27 mouse cellular contexts compared by ENCODE assay signal in the genomic region with DNA sequence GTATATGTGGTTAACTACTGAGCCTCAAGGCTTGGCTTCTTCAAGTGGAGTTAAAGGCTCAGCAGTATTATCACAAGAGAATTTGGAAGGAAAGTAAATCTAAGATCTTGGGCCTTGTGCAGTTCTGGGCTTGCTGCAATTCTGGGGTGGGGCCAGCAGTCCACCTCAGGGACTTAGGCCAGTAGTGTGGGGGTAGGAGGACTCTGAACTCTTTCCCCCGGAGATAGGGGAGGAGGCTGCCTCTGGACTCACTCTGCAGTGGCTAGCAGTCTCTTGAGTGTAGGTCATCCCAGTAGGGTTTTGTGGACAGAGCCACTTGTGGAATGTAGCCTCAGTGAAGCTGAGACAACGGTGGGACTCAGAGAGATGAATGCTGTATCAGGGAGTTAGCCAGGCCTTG. TPM values are rescaled to one million over a fixed set of nuclear protein-coding genes. Genes with fewer than 3 reads are reported as not detected.
DNase-seq lines count a peak whose midpoint lies in the region; ATAC-seq and TF ChIP-seq lines count a peak whose summit lies in the region.
"Had no signal": no experiment of that assay in that cellular context is flagged by ENCODE, and none has a peak within 500 bp of the region (broad histone marks: within the 10 kb centered on the region; RNA-seq: fewer than 3 reads in every experiment).

No protein-coding gene starts in this region.

- H3K4me3 ChIP-seq in kidney, adult 2 months (ENCODE audit: insufficient read depth, low read depth, low read length): no peak overlapping the region
- H3K4me3 ChIP-seq in kidney, embryonic 15.5 days (replicated peaks): no peak overlapping the region
- H3K4me3 ChIP-seq in liver, embryonic 14.5 days (ENCODE audit: insufficient read depth in 1 of 2, low read depth in 2 of 2, low read length in 2 of 2): no peak overlapping the region
- H3K4me3 ChIP-seq in liver, postnatal 0 days (ENCODE audit: low read depth, low read length): no peak overlapping the region
- H3K4me3 ChIP-seq: embryonic facial prominence, embryonic 12.5 days; forebrain, embryonic 15.5 days; heart, embryonic 13.5 days had no signal

- TF ChIP-seq CTCF in kidney, adult 2 months (conservative IDR thresholded peaks at IDR 0.05; ENCODE audit: insufficient read depth, insufficient read length, low read depth, low read length): no peak
- TF ChIP-seq CTCF in liver, embryonic 14.5 days (IDR thresholded peaks at IDR 0.05; ENCODE audit: low read depth): no peak
- TF ChIP-seq CTCF in liver, postnatal 0 days (IDR thresholded peaks at IDR 0.05; ENCODE audit: low read depth): no peak

- H3K9ac ChIP-seq in kidney, embryonic 15.5 days: no peak overlapping the region
- no peak overlapping the region for H3K9ac ChIP-seq in liver, embryonic 14.5 days (replicated peaks)
- H3K9ac ChIP-seq in liver, postnatal 0 days (replicated peaks): no peak overlapping the region
- H3K9ac ChIP-seq: embryonic facial prominence, embryonic 12.5 days; forebrain, embryonic 15.5 days; heart, embryonic 13.5 days had no signal

- WGBS in kidney, adult 2 months: 54% methylated on average over 2 of the region's 2 CpGs
- 86% methylated on average over 2 of the region's 2 CpGs for WGBS in kidney, embryonic 15.5 days
- WGBS in liver, embryonic 14.5 days (ENCODE audit: insufficient replicate concordance): 81% methylated on average over 2 of the region's 2 CpGs
- 59% methylated on average over 2 of the region's 2 CpGs for WGBS in liver, postnatal 0 days (ENCODE audit: insufficient replicate concordance)

- H3K9me3 ChIP-seq in kidney, embryonic 15.5 days (replicated peaks): no peaks in the 10 kb centered on the region
- H3K9me3 ChIP-seq in liver, embryonic 14.5 days (ENCODE audit: control insufficient read depth, low read length): no peaks in the 10 kb centered on the region
- no peaks in the 10 kb centered on the region for H3K9me3 ChIP-seq in liver, postnatal 0 days (ENCODE audit: low read length)
- H3K9me3 ChIP-seq: embryonic facial prominence, embryonic 12.5 days; forebrain, embryonic 15.5 days; G1E; heart, embryonic 13.5 days had no signal

- TF ChIP-seq EP300 in liver, embryonic 14.5 days (IDR thresholded peaks at IDR 0.05; ENCODE audit: low read depth): no peak
- no peak for TF ChIP-seq EP300 in liver, postnatal 0 days (IDR thresholded peaks at IDR 0.05; ENCODE audit: low read depth)

- no peak for ATAC-seq in kidney, embryonic 15.5 days (replicated peaks; ENCODE audit: low FRiP score)
- no peak for ATAC-seq in liver, embryonic 14.5 days (ENCODE audit: insufficient read depth)
- no peak for ATAC-seq in liver, postnatal 0 days
- ATAC-seq: CD4-positive, CD25-positive, alpha-beta regulatory T cell, adult 4 months; forebrain, embryonic 15.5 days had no signal

- no peaks in the 10 kb centered on the region for H3K27me3 ChIP-seq in kidney, adult 2 months (replicated peaks; ENCODE audit: control insufficient read depth, insufficient read depth, low read length)
- H3K27me3 ChIP-seq in kidney, embryonic 15.5 days: no peaks in the 10 kb centered on the region
- no peaks in the 10 kb centered on the region for H3K27me3 ChIP-seq in liver, embryonic 14.5 days (ENCODE audit: control insufficient read depth, insufficient read depth, low read length)
- no peaks in the 10 kb centered on the region for H3K27me3 ChIP-seq in liver, postnatal 0 days (ENCODE audit: insufficient read depth, low read length)
- H3K27me3 ChIP-seq: embryonic facial prominence, embryonic 12.5 days; forebrain, embryonic 15.5 days had no signal

- DNase-seq in adrenal gland, postnatal 10 days: peak; percentile 49
- no peak for DNase-seq in adrenal gland, postnatal 25 days
- peak; percentile 48 for DNase-seq in kidney, adult 2 months
- no peak for DNase-seq in liver, embryonic 14.5 days (ENCODE audit: low read depth in 3 of 3, low spot score in 3 of 3)
- no peak for DNase-seq in liver, postnatal 0 days
- peak; percentile 82 for DNase-seq in yolk sac, embryonic 10.5 days (ENCODE audit: low spot score)
- no peak for DNase-seq in spleen, adult 12 weeks (ENCODE audit: low spot score)
- DNase-seq: B cell, adult 2 months; cerebellum, adult 11-12 months; cerebellum, adult 9-10 months; cerebellum, postnatal 25 days; gastrocnemius, postnatal 36 days; heart, adult 11 months; heart, postnatal 36 days had no signal

- H3K27ac ChIP-seq in kidney, adult 2 months (ENCODE audit: insufficient read depth, low read depth, low read length): no peak overlapping the region
- H3K27ac ChIP-seq in kidney, embryonic 15.5 days: no peak overlapping the region
- H3K27ac ChIP-seq in liver, embryonic 14.5 days: peak overlapping the region; percentile 40
- no peak overlapping the region for H3K27ac ChIP-seq in liver, postnatal 0 days (ENCODE audit: low read depth)
- H3K27ac ChIP-seq: embryonic facial prominence, embryonic 12.5 days; forebrain, embryonic 15.5 days; heart, embryonic 13.5 days had no signal

- TF ChIP-seq POLR2A in kidney, adult 2 months (IDR thresholded peaks at IDR 0.05; ENCODE audit: low read depth, low read length): no peak

- peaks cover 5% of the 10 kb centered on the region; the same call in 1 of the 2 replicates for H3K4me1 ChIP-seq in kidney, adult 2 months (ENCODE audit: control insufficient read depth, insufficient read depth, low read length)
- H3K4me1 ChIP-seq in kidney, embryonic 15.5 days: peaks cover 23% of the 10 kb centered on the region
- peaks cover 31 to 39% of the 10 kb centered on the region in 2 experiments for H3K4me1 ChIP-seq in liver, embryonic 14.5 days (replicated peaks; ENCODE audit: control insufficient read depth in 2 of 2, insufficient read depth in 2 of 2, low read length in 1 of 2)
- H3K4me1 ChIP-seq in liver, postnatal 0 days (ENCODE audit: insufficient read depth): peaks cover 24% of the 10 kb centered on the region

- H3K36me3 ChIP-seq in kidney, adult 2 months (ENCODE audit: control insufficient read depth, insufficient read depth, low read length): no peaks in the 10 kb centered on the region
- peaks cover 75% of the 10 kb centered on the region for H3K36me3 ChIP-seq in kidney, embryonic 15.5 days
- no peaks in the 10 kb centered on the region for H3K36me3 ChIP-seq in liver, embryonic 14.5 days (replicated peaks; ENCODE audit: control insufficient read depth, insufficient read depth, low read depth)
- 0 out of 2 replicates have a peak, but pooled peaks cover 4% of the 10 kb centered on the region for H3K36me3 ChIP-seq in liver, postnatal 0 days (replicated peaks; ENCODE audit: insufficient read depth, low read length)

- H3K4me2 ChIP-seq in kidney, embryonic 15.5 days: no peak overlapping the region
- H3K4me2 ChIP-seq in liver, embryonic 14.5 days (ENCODE audit: low read depth): no peak overlapping the region
- no peak overlapping the region for H3K4me2 ChIP-seq in liver, postnatal 0 days (ENCODE audit: low read depth, low read length)
- H3K4me2 ChIP-seq: embryonic facial prominence, embryonic 12.5 days; forebrain, embryonic 15.5 days; heart, embryonic 13.5 days had no signal

RNA-seq across cellular contexts. Expression of a gene that starts 3.9 kb away (rescaled TPM):
- 10 to 100 TPM; 31.5 to 32.0 TPM for total RNA-seq in adrenal gland, postnatal 10 days (2021)
- 31.5 and 37.2 TPM in 2 replicates for total RNA-seq in adrenal gland, postnatal 25 days (2021)
- 28.2 and 34.6 TPM in 2 replicates for polyA plus RNA-seq in kidney, adult 2 months (2012; rRNA removed)
- polyA plus RNA-seq in kidney, embryonic 15.5 days (2015; fragmentation: Nextera tagmentation; extraction: Ambion mirVana): 25.1 and 26.7 TPM in 2 replicates
- 6.9 and 7.2 TPM in 2 replicates for polyA plus RNA-seq in liver, embryonic 14.5 days (2012; rRNA removed)
- 3.9 and 4.9 TPM in 2 replicates for polyA plus RNA-seq in liver, embryonic 14.5 days (2014; fragmentation: Nextera tagmentation; extraction: Ambion mirVana)
- polyA plus RNA-seq in liver, postnatal 0 days (2015; fragmentation: Nextera tagmentation; extraction: Ambion mirVana): 19.2 and 21.1 TPM in 2 replicates

RNA-seq across cellular contexts. Expression of a gene that starts 10.7 kb away (rescaled TPM):
- total RNA-seq in adrenal gland, postnatal 10 days (2021): 10 to 100 TPM; 35.9 to 46.6 TPM
- total RNA-seq in adrenal gland, postnatal 25 days (2021): 36.9 and 49.8 TPM in 2 replicates
- polyA plus RNA-seq in kidney, adult 2 months (2012; rRNA removed): 8.8 and 10.9 TPM in 2 replicates
- 23.2 and 25.9 TPM in 2 replicates for polyA plus RNA-seq in kidney, embryonic 15.5 days (2015; fragmentation: Nextera tagmentation; extraction: Ambion mirVana)
- 5.7 TPM in 2 replicates for polyA plus RNA-seq in liver, embryonic 14.5 days (2012; rRNA removed)
- 10.5 and 12.3 TPM in 2 replicates for polyA plus RNA-seq in liver, embryonic 14.5 days (2014; fragmentation: Nextera tagmentation; extraction: Ambion mirVana)
- 5.5 and 7.3 TPM in 2 replicates for polyA plus RNA-seq in liver, postnatal 0 days (2015; fragmentation: Nextera tagmentation; extraction: Ambion mirVana)

RNA-seq across cellular contexts. Expression of a gene that starts 19.7 kb away (rescaled TPM):
- 1 to 10 TPM; 4.7 to 5.6 TPM for total RNA-seq in adrenal gland, postnatal 10 days (2021)
- 4.4 and 6.9 TPM in 2 replicates for total RNA-seq in adrenal gland, postnatal 25 days (2021)
- polyA plus RNA-seq in kidney, adult 2 months (2012; rRNA removed): not detected in 2 replicates
- polyA plus RNA-seq in kidney, embryonic 15.5 days (2015; fragmentation: Nextera tagmentation; extraction: Ambion mirVana): not detected in 2 replicates
- polyA plus RNA-seq in liver, embryonic 14.5 days (2012; rRNA removed): 1.2 TPM in 1 of 2 replicates, not detected in the other
- polyA plus RNA-seq in liver, embryonic 14.5 days (2014; fragmentation: Nextera tagmentation; extraction: Ambion mirVana): not detected in 2 replicates
- polyA plus RNA-seq in liver, postnatal 0 days (2015; fragmentation: Nextera tagmentation; extraction: Ambion mirVana): 0.26 TPM in 1 of 2 replicates, not detected in the other
- polyA plus RNA-seq: brain, embryonic 14.5 days; cortical plate, adult 2 months; embryonic facial prominence, embryonic 12.5 days; forebrain, embryonic 11.5 days; forebrain, embryonic 15.5 days; heart, embryonic 13.5 days; heart, postnatal 0 days; hindbrain, embryonic 11.5 days had no signal

RNA-seq across cellular contexts. Expression of a gene that starts 21.4 kb away (rescaled TPM):
- 10 to 100 TPM; 12.3 to 18.5 TPM for total RNA-seq in adrenal gland, postnatal 10 days (2021)
- total RNA-seq in adrenal gland, postnatal 25 days (2021): 18.3 and 18.5 TPM in 2 replicates
- 14.6 and 20.8 TPM in 2 replicates for polyA plus RNA-seq in kidney, adult 2 months (2012; rRNA removed)
- polyA plus RNA-seq in kidney, embryonic 15.5 days (2015; fragmentation: Nextera tagmentation; extraction: Ambion mirVana): 5.6 and 6.8 TPM in 2 replicates
- 10.8 and 11.3 TPM in 2 replicates for polyA plus RNA-seq in liver, embryonic 14.5 days (2012; rRNA removed)
- polyA plus RNA-seq in liver, embryonic 14.5 days (2014; fragmentation: Nextera tagmentation; extraction: Ambion mirVana): 0.85 and 1.1 TPM in 2 replicates
- polyA plus RNA-seq in liver, postnatal 0 days (2015; fragmentation: Nextera tagmentation; extraction: Ambion mirVana): 1.6 and 1.9 TPM in 2 replicates

RNA-seq across cellular contexts. Expression of a gene that starts 33.8 kb away (rescaled TPM):
- total RNA-seq in adrenal gland, postnatal 10 days (2021): not detected
- total RNA-seq in adrenal gland, postnatal 25 days (2021): not detected in 2 replicates
- polyA plus RNA-seq in kidney, adult 2 months (2012; rRNA removed): not detected in 2 replicates
- 0.31 and 0.33 TPM in 2 replicates for polyA plus RNA-seq in kidney, embryonic 15.5 days (2015; fragmentation: Nextera tagmentation; extraction: Ambion mirVana)
- polyA plus RNA-seq in liver, embryonic 14.5 days (2012; rRNA removed): not detected in 2 replicates
- 0.05 and 0.15 TPM in 2 replicates for polyA plus RNA-seq in liver, embryonic 14.5 days (2014; fragmentation: Nextera tagmentation; extraction: Ambion mirVana)
- polyA plus RNA-seq in liver, postnatal 0 days (2015; fragmentation: Nextera tagmentation; extraction: Ambion mirVana): not detected in 2 replicates
- total RNA-seq: adrenal gland, postnatal 4 days; gastrocnemius, adult 8-10 months; gastrocnemius, postnatal 36 days; heart, postnatal 36 days had no signal
- polyA plus RNA-seq: brain, embryonic 14.5 days; CD4-positive, CD25-positive, alpha-beta regulatory T cell, adult 4 months; cortical plate, adult 2 months; G1E; heart, embryonic 13.5 days; heart, postnatal 0 days had no signal

Comparison
In these comparisons a context has a peak if more than half of its experiments do, and no peak if none do; other contexts are left out.
1. DNase-seq: peak in adrenal gland, postnatal 10 days (single experiment), kidney, adult 2 months (single experiment) and yolk sac, embryonic 10.5 days (single experiment); none in adrenal gland, postnatal 25 days (single experiment), liver, embryonic 14.5 days (0 of 3), liver, postnatal 0 days (single experiment) and spleen, adult 12 weeks (single experiment).